Mouse (Mus musculus): ENCODE results near the gene Gna13. TPM values are rescaled to one million over a fixed set of nuclear protein-coding genes. Genes with fewer than 3 reads are reported as not detected.

Gna13 gene
- polyA plus RNA-seq, 1 experiment from 2014 or later: 21.7 TPM

DNA sequence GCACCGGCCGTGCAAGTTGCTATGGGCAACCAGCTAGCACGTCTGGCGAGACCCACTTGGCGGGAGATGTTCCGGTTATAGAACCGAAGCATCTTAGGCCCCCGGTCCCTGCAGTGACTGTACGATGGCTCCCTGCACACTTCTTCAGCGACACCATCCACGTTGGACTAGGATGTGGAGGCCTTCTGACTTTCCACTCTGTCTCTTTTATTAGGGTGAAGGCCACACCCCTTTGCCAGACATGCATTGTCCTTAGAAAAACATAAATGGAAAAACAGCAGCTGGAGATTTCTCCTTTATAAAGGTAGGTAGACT is 63.6 kb downstream of the Gna13 start:
- Histone ChIP-seq H3K27ac (replicated peaks; ENCODE audit: low read depth, low read length) (peak overlapping the region; percentile 85), H3K9me3 (ENCODE audit: control insufficient read depth, low read length) (no peaks in the 10 kb centered on the region), H3K27me3 (ENCODE audit: control insufficient read depth, insufficient read depth, low read length) (no peaks in the 10 kb centered on the region), H3K9ac (replicated peaks; ENCODE audit: low read length) (peak overlapping the region; percentile 76), H3K36me3 (ENCODE audit: control insufficient read depth, insufficient read depth, low read length) (peaks cover 27% of the 10 kb centered on the region), H3K4me1 (ENCODE audit: control insufficient read depth, insufficient read depth, low read length) (peaks cover 14% of the 10 kb centered on the region), H3K4me2 (ENCODE audit: low read length) (peak overlapping the region; percentile 67), H3K4me3 (replicated peaks; ENCODE audit: low read depth, low read length) (peak overlapping the region; percentile 66)
- under 1% methylated on average over 11 of the region's 11 CpGs for WGBS
- 0 out of 2 replicates have a peak, but pooled peaks have one; percentile 31 for ATAC-seq (ENCODE audit: low FRiP score, low TSS enrichment)
- no peak for DNase-seq

- H3K4me3 ChIP-seq (replicated peaks; ENCODE audit: low read depth, low read length): no peak overlapping the region
- no peak overlapping the region for H3K9ac ChIP-seq (replicated peaks; ENCODE audit: low read length)
- peaks cover 31% of the 10 kb centered on the region for H3K36me3 ChIP-seq (ENCODE audit: control insufficient read depth, insufficient read depth, low read length)
- no peak overlapping the region for H3K27ac ChIP-seq (replicated peaks; ENCODE audit: low read depth, low read length)
- 95% methylated on average over 5 of the region's 5 CpGs for WGBS
- peak overlapping the region; percentile 67 for H3K4me2 ChIP-seq (ENCODE audit: low read length)
- no peak for ATAC-seq (ENCODE audit: low FRiP score, low TSS enrichment)
- H3K4me1 ChIP-seq (ENCODE audit: control insufficient read depth, insufficient read depth, low read length): peaks cover 14% of the 10 kb centered on the region
- DNase-seq: no peak
- H3K9me3 ChIP-seq (ENCODE audit: control insufficient read depth, low read length): no peaks in the 10 kb centered on the region
- H3K27me3 ChIP-seq (ENCODE audit: control insufficient read depth, insufficient read depth, low read length): no peaks in the 10 kb centered on the region
Measured at GRCm38 (mm10) chr11:109427353-109427752, 64.7 kb downstream of the Gna13 start.

DNA sequence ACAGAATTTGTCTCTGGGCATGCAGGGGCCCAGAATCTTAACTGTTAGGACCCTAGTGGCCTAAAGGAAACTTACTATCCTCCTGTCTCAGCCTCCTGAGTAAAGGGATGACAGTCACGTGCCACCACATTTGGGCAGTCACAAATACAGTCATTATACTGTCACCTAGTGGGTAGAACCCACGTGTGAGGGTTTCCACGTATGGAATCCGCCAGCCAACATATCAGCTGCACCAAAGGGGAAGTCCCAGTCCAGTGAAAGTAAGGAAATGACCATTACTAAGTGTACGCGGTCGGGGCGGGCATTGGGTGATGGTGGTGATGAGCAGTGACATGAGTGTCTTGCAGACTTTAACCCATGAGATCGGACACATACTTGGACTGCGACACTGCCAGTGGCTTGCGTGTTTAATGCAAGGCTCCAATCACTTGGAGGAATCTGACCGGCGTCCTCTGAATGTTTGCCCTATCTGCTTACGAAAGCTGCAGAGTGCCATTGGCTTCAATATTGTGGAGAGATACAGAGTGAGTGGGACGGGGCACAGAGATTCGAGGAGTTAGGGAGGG is 71.7 kb downstream of the Gna13 start:
- WGBS: 94% methylated on average over 16 of the region's 16 CpGs
- ATAC-seq (ENCODE audit: low FRiP score, low TSS enrichment) (no peak), DNase-seq (no peak)
- Histone ChIP-seq H3K4me3 (replicated peaks; ENCODE audit: low read depth, low read length) (no peak overlapping the region), H3K9ac (replicated peaks; ENCODE audit: low read length) (no peak overlapping the region), H3K36me3 (ENCODE audit: control insufficient read depth, insufficient read depth, low read length) (peaks cover 73% of the 10 kb centered on the region), H3K9me3 (ENCODE audit: control insufficient read depth, low read length) (no peaks in the 10 kb centered on the region), H3K27ac (replicated peaks; ENCODE audit: low read depth, low read length) (no peak overlapping the region), H3K4me1 (ENCODE audit: control insufficient read depth, insufficient read depth, low read length) (no peaks in the 10 kb centered on the region), H3K27me3 (ENCODE audit: control insufficient read depth, insufficient read depth, low read length) (no peaks in the 10 kb centered on the region), H3K4me2 (ENCODE audit: low read length) (no peak overlapping the region)

- peaks cover 9% of the 10 kb centered on the region for H3K4me1 ChIP-seq (ENCODE audit: control insufficient read depth, insufficient read depth, low read length)
- H3K4me3 ChIP-seq (replicated peaks; ENCODE audit: low read depth, low read length): no peak overlapping the region
- ATAC-seq (ENCODE audit: low FRiP score, low TSS enrichment): no peak
- WGBS: 78% methylated on average over 7 of the region's 8 CpGs
- no peak overlapping the region for H3K9ac ChIP-seq (replicated peaks; ENCODE audit: low read length)
- no peak overlapping the region for H3K4me2 ChIP-seq (ENCODE audit: low read length)
- DNase-seq: no peak
- no peaks in the 10 kb centered on the region for H3K9me3 ChIP-seq (ENCODE audit: control insufficient read depth, low read length)
- no peak overlapping the region for H3K27ac ChIP-seq (replicated peaks; ENCODE audit: low read depth, low read length)
- H3K27me3 ChIP-seq (ENCODE audit: control insufficient read depth, insufficient read depth, low read length): no peaks in the 10 kb centered on the region
- H3K36me3 ChIP-seq (ENCODE audit: control insufficient read depth, insufficient read depth, low read length): peaks cover 54% of the 10 kb centered on the region
Measured at GRCm38 (mm10) chr11:109436889-109437288, 74.3 kb downstream of the Gna13 start.

DNA sequence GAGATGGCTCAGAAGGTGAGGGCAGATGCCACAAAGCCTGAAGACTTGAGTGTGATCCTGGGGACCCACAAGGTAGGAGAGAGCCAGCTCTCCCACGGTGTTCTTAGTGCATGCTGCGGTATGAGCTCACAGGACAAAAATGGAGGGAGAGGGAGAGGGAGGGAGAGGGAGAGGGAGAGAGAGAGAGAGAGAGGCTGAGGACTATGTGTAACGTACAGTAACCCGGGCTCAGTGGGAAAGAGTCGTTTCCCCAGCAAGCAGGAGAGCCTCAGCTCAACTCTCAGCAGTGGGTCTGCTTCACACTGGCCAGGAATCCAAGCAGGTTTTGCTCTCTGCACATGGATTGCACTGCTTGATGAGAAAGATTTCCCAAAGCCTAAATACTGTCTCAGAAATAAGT is 76.6 kb downstream of the Gna13 start:
- Histone ChIP-seq H3K36me3 (ENCODE audit: control insufficient read depth, insufficient read depth, low read length) (peaks cover 41% of the 10 kb centered on the region), H3K27me3 (ENCODE audit: control insufficient read depth, insufficient read depth, low read length) (no peaks in the 10 kb centered on the region), H3K9ac (replicated peaks; ENCODE audit: low read length) (peak overlapping the region; percentile 54; the same call in 1 of the 2 replicates), H3K4me1 (ENCODE audit: control insufficient read depth, insufficient read depth, low read length) (peaks cover 9% of the 10 kb centered on the region), H3K4me2 (ENCODE audit: low read length) (peak overlapping the region; percentile 74), H3K4me3 (replicated peaks; ENCODE audit: low read depth, low read length) (no peak overlapping the region), H3K27ac (replicated peaks; ENCODE audit: low read depth, low read length) (no peak overlapping the region), H3K9me3 (ENCODE audit: control insufficient read depth, low read length) (no peaks in the 10 kb centered on the region)
- no peak; the same call in 1 of the 2 replicates for ATAC-seq (ENCODE audit: low FRiP score, low TSS enrichment)
- 19% methylated on average over 5 of the region's 5 CpGs for WGBS
- peak; percentile 32 for DNase-seq

DNA sequence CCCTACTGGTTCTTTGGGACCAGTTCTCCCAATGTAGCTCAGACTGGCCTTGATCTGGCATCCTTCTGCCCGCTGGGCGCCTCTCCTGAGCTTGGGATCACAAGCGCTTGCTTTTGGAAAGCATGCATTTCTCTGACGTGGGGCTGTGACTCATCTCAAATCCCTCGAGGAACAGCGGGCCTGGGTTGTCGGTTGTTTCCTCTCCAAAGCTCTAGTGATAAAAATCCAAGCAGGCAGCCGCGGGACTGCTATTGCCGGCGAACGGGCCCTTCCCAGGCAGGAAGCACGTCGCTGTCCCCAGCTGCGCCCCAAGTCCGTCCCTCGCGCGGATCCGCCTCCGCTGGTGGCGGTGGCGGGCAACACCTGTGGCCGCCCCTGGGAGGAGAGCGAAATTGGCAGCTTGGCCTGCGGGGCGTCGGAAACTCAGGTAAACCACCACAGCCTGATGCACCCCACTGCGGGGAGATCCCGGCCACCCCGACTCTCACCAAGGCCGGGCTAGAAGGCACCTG is 77.3 kb downstream of the Gna13 start:
- 0 out of 2 replicates have a peak overlapping the region, but pooled peaks have one; percentile 26 for H3K27ac ChIP-seq (replicated peaks; ENCODE audit: low read depth, low read length)
- 2% methylated on average over 32 of the region's 32 CpGs for WGBS

DNA sequence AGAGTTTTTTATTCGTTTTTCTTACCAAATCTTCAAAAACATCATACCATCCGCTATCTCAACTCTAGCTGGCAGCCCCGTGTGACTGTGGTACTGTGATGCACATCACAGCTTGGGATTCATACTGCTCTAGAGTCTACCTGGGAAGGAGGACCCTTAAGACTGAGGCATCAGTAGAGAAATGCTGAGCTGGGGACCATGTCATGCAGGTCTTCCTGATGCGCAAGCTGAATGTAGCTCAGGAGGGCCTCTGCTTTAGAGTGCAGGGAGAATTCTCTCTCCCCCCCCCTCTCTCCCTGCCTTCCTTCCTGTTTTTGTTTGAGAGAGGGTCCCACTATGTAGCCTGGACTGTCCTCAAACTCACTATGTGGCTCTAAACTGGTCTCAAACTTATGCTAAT is 78.0 kb downstream of the Gna13 start:
- Histone ChIP-seq H3K4me3 (replicated peaks; ENCODE audit: low read depth, low read length) (no peak overlapping the region), H3K27me3 (ENCODE audit: control insufficient read depth, insufficient read depth, low read length) (no peaks in the 10 kb centered on the region), H3K9ac (replicated peaks; ENCODE audit: low read length) (no peak overlapping the region), H3K36me3 (ENCODE audit: control insufficient read depth, insufficient read depth, low read length) (peaks cover 26% of the 10 kb centered on the region), H3K27ac (replicated peaks; ENCODE audit: low read depth, low read length) (no peak overlapping the region), H3K4me2 (ENCODE audit: low read length) (peak overlapping the region; percentile 74; the same call in 1 of the 2 replicates), H3K4me1 (ENCODE audit: control insufficient read depth, insufficient read depth, low read length) (peaks cover 9% of the 10 kb centered on the region), H3K9me3 (ENCODE audit: control insufficient read depth, low read length) (no peaks in the 10 kb centered on the region)
- WGBS: 63% methylated on average over 4 of the region's 4 CpGs
- DNase-seq (no peak), ATAC-seq (ENCODE audit: low FRiP score, low TSS enrichment) (no peak)

More for the DNA sequence above, 77.3 kb downstream of the Gna13 start:
- Histone ChIP-seq H3K27me3 (ENCODE audit: control insufficient read depth, insufficient read depth, low read length) (no peaks in the 10 kb centered on the region), H3K4me2 (ENCODE audit: low read length) (peak overlapping the region; percentile 74), H3K36me3 (ENCODE audit: control insufficient read depth, insufficient read depth, low read length) (peaks cover 34% of the 10 kb centered on the region), H3K9ac (replicated peaks; ENCODE audit: low read length) (peak overlapping the region; percentile 54), H3K9me3 (ENCODE audit: control insufficient read depth, low read length) (no peaks in the 10 kb centered on the region), H3K4me1 (ENCODE audit: control insufficient read depth, insufficient read depth, low read length) (peaks cover 9% of the 10 kb centered on the region), H3K4me3 (replicated peaks; ENCODE audit: low read depth, low read length) (peak overlapping the region; percentile 37)
- ATAC-seq (ENCODE audit: low FRiP score, low TSS enrichment) (0 out of 2 replicates have a peak, but pooled peaks have one; percentile 27), DNase-seq (peak; percentile 78)

- DNase-seq: peak; percentile 55
Measured at GRCm38 (mm10) chr11:109441119-109441518, 78.5 kb downstream of the Gna13 start.

DNA sequence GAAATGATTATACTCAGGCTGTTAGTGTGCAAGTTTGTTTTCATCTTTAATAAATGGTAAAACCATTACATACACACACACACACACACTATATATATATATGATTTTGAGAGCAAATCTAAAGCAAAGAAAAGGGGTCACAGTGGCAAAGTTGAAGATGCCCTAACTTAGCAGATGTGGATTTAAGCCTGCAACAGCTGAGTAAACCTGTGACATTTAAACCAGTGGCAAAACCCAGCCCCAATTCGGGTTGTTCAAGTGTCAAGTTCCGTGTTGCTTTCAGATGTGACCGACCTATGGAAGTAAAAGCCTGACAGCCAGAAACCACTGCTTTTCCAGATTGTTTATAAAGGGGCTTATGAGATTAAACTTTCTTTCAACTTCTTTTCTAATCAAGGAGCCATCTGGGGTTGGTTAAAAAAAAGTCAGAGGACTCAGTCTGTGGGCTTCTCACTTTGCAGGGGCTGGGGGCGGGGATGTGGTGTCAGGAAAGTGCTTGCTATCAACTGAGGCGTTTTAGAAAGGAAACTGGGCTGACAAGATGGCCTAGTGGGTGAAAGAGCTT is 79.6 kb downstream of the Gna13 start:
- Histone ChIP-seq H3K9me3 (ENCODE audit: control insufficient read depth, low read length) (no peaks in the 10 kb centered on the region), H3K36me3 (ENCODE audit: control insufficient read depth, insufficient read depth, low read length) (peaks cover 11% of the 10 kb centered on the region), H3K4me1 (ENCODE audit: control insufficient read depth, insufficient read depth, low read length) (peaks cover 9% of the 10 kb centered on the region), H3K27ac (replicated peaks; ENCODE audit: low read depth, low read length) (no peak overlapping the region), H3K4me3 (replicated peaks; ENCODE audit: low read depth, low read length) (no peak overlapping the region), H3K9ac (replicated peaks; ENCODE audit: low read length) (no peak overlapping the region), H3K4me2 (ENCODE audit: low read length) (no peak overlapping the region), H3K27me3 (ENCODE audit: control insufficient read depth, insufficient read depth, low read length) (no peaks in the 10 kb centered on the region)
- no peak for ATAC-seq (ENCODE audit: low FRiP score, low TSS enrichment)
- no peak for DNase-seq
- 53% methylated on average over 5 of the region's 5 CpGs for WGBS

More at GRCm38 (mm10) chr11:109441119-109441518, 78.5 kb downstream of the Gna13 start:
- Histone ChIP-seq H3K4me1 (ENCODE audit: control insufficient read depth, insufficient read depth, low read length) (peaks cover 9% of the 10 kb centered on the region), H3K4me3 (replicated peaks; ENCODE audit: low read depth, low read length) (no peak overlapping the region), H3K27ac (replicated peaks; ENCODE audit: low read depth, low read length) (no peak overlapping the region), H3K4me2 (ENCODE audit: low read length) (no peak overlapping the region), H3K36me3 (ENCODE audit: control insufficient read depth, insufficient read depth, low read length) (peaks cover 21% of the 10 kb centered on the region), H3K9me3 (ENCODE audit: control insufficient read depth, low read length) (no peaks in the 10 kb centered on the region), H3K27me3 (ENCODE audit: control insufficient read depth, insufficient read depth, low read length) (no peaks in the 10 kb centered on the region), H3K9ac (replicated peaks; ENCODE audit: low read length) (no peak overlapping the region)
- no peak for ATAC-seq (ENCODE audit: low FRiP score, low TSS enrichment)
- WGBS: 61% methylated on average over 3 of the region's 3 CpGs

Measured in midbrain, embryonic 14.5 days (tissue).